ENCODE assay signal across 8 mouse cellular contexts in the genomic region with DNA sequence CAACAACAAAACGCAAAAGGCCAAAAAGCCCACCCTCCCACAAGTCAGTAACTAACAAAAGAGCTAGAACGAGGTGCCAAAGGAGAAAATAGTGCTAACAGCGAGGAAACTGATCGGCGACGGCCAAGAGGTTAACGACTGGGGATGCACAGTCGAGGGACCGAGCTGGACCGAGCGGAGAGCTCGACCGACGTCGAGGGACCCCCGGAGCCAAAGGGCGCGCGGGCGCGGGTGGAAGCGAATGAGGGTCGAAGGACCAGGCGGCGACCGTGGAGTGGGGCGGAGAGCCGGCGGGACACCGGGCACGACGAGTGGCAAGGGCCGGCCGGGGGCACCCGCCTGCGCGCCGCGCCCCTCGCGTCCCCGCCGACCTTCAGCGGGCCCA. TPM values are rescaled to one million over a fixed set of nuclear protein-coding genes. Genes with fewer than 3 reads are reported as not detected.
DNase-seq lines count a peak whose midpoint lies in the region; ATAC-seq and TF ChIP-seq lines count a peak whose summit lies in the region.

No protein-coding gene starts in this region.

- H3K9me3 ChIP-seq in heart, embryonic 13.5 days: no peaks in the 10 kb centered on the region
- no peaks in the 10 kb centered on the region for H3K9me3 ChIP-seq in forebrain, embryonic 14.5 days (replicated peaks; ENCODE audit: control insufficient read depth, low read length)
- H3K9me3 ChIP-seq in liver, embryonic 14.5 days (ENCODE audit: control insufficient read depth, low read length): no peaks in the 10 kb centered on the region

- DNase-seq in heart, adult 18-20 months: no peak
- DNase-seq in ES-CJ7 (ENCODE audit: low read depth, low spot score): peak; percentile 23
- DNase-seq in forebrain, embryonic 14.5 days (ENCODE audit: low spot score): peak; percentile 28
- DNase-seq in liver, embryonic 14.5 days (ENCODE audit: low read depth in 3 of 3, low spot score in 3 of 3): no peak
- peak; percentile 26 for DNase-seq in thymus, postnatal 14 days
- no peak for DNase-seq in ovary, postnatal 14 days (ENCODE audit: low spot score)

- peaks cover 30% of the 10 kb centered on the region for H3K4me1 ChIP-seq in heart, embryonic 13.5 days
- H3K4me1 ChIP-seq in forebrain, embryonic 14.5 days (ENCODE audit: control insufficient read depth, insufficient read depth, low read length): no peaks in the 10 kb centered on the region
- H3K4me1 ChIP-seq in liver, embryonic 14.5 days (replicated peaks; ENCODE audit: control insufficient read depth in 2 of 2, insufficient read depth in 2 of 2, low read length in 1 of 2): no peaks in the 10 kb centered on the region

- H3K27ac ChIP-seq in heart, embryonic 13.5 days (replicated peaks): peak overlapping the region; percentile 85
- H3K27ac ChIP-seq in forebrain, embryonic 14.5 days (ENCODE audit: low read depth, low read length): peak overlapping the region; percentile 72
- H3K27ac ChIP-seq in liver, embryonic 14.5 days: no peak overlapping the region

- H3K36me3 ChIP-seq in heart, embryonic 13.5 days: no peaks in the 10 kb centered on the region
- H3K36me3 ChIP-seq in forebrain, embryonic 14.5 days (ENCODE audit: control insufficient read depth, insufficient read depth, low read length): no peaks in the 10 kb centered on the region
- H3K36me3 ChIP-seq in liver, embryonic 14.5 days (replicated peaks; ENCODE audit: control insufficient read depth, insufficient read depth, low read depth): no peaks in the 10 kb centered on the region

- TF ChIP-seq EP300 in liver, embryonic 14.5 days (IDR thresholded peaks at IDR 0.05; ENCODE audit: low read depth): no peak

- under 1% methylated on average over 40 of the region's 44 CpGs for WGBS in heart, embryonic 13.5 days
- WGBS in forebrain, embryonic 14.5 days: 0% methylated on average over 30 of the region's 44 CpGs
- 1% methylated on average over 40 of the region's 44 CpGs for WGBS in liver, embryonic 14.5 days (ENCODE audit: insufficient replicate concordance)

- H3K9ac ChIP-seq in heart, embryonic 13.5 days: peak overlapping the region; percentile 96
- peak overlapping the region; percentile 93 for H3K9ac ChIP-seq in forebrain, embryonic 14.5 days (ENCODE audit: low read length)
- peak overlapping the region; percentile 41 for H3K9ac ChIP-seq in liver, embryonic 14.5 days (replicated peaks)

- peak; percentile 29; the same call in 1 of the 2 replicates for ATAC-seq in heart, embryonic 13.5 days (ENCODE audit: extremely low read depth, insufficient number of reproducible peaks, low FRiP score, low TSS enrichment)
- no peak for ATAC-seq in forebrain, embryonic 14.5 days
- ATAC-seq in liver, embryonic 14.5 days (ENCODE audit: insufficient read depth): peak; percentile 19; the same call in 1 of the 2 replicates
- no peak for ATAC-seq in frontal cortex, adult (ENCODE audit: low TSS enrichment)

- H3K4me2 ChIP-seq in heart, embryonic 13.5 days: peak overlapping the region; percentile 76
- H3K4me2 ChIP-seq in forebrain, embryonic 14.5 days (ENCODE audit: low read length): peak overlapping the region; percentile 66
- peak overlapping the region; percentile 62 for H3K4me2 ChIP-seq in liver, embryonic 14.5 days (ENCODE audit: low read depth)

- peak overlapping the region; percentile 88 for H3K4me3 ChIP-seq in heart, embryonic 13.5 days
- H3K4me3 ChIP-seq in forebrain, embryonic 14.5 days (ENCODE audit: low read depth, low read length): peak overlapping the region; percentile 89
- peak overlapping the region; percentile 53 to 60 for H3K4me3 ChIP-seq in liver, embryonic 14.5 days (ENCODE audit: insufficient read depth in 1 of 2, low read depth in 2 of 2, low read length in 2 of 2)

- no peak for TF ChIP-seq CTCF in liver, embryonic 14.5 days (IDR thresholded peaks at IDR 0.05; ENCODE audit: low read depth)

- no peaks in the 10 kb centered on the region for H3K27me3 ChIP-seq in heart, embryonic 13.5 days (replicated peaks)
- no peaks in the 10 kb centered on the region for H3K27me3 ChIP-seq in forebrain, embryonic 14.5 days (replicated peaks; ENCODE audit: control insufficient read depth, insufficient read depth, low read length)
- peaks cover 22% of the 10 kb centered on the region for H3K27me3 ChIP-seq in liver, embryonic 14.5 days (ENCODE audit: control insufficient read depth, insufficient read depth, low read length)

RNA-seq across cellular contexts. Expression of a gene that starts 0.6 kb away (rescaled TPM):
- 22.0 and 24.2 TPM in 2 replicates for polyA plus RNA-seq in heart, embryonic 13.5 days (2015; fragmentation: Nextera tagmentation; extraction: Ambion mirVana)
- total RNA-seq in heart, adult 18-20 months (2021): 10 to 100 TPM; 19.0 to 19.9 TPM
- 28.6 and 30.5 TPM in 2 replicates for polyA plus RNA-seq in forebrain, embryonic 14.5 days (2014; fragmentation: Nextera tagmentation; extraction: Ambion mirVana)
- 4.6 and 5.1 TPM in 2 replicates for polyA plus RNA-seq in liver, embryonic 14.5 days (2012; rRNA removed)
- 3.0 and 3.3 TPM in 2 replicates for polyA plus RNA-seq in liver, embryonic 14.5 days (2014; fragmentation: Nextera tagmentation; extraction: Ambion mirVana)

Comparison
In these comparisons a context has a peak if more than half of its experiments do, and no peak if none do; other contexts are left out.
1. ATAC-seq: peak in heart, embryonic 13.5 days (single experiment) and liver, embryonic 14.5 days (single experiment); none in forebrain, embryonic 14.5 days (single experiment) and frontal cortex, adult (single experiment).
2. H3K9ac ChIP-seq: peak in every context shown above with its lines; median percentile 96 in heart, embryonic 13.5 days; 93 in forebrain, embryonic 14.5 days; 41 in liver, embryonic 14.5 days.
3. DNase-seq: peak in ES-CJ7 (single experiment), forebrain, embryonic 14.5 days (single experiment) and thymus, postnatal 14 days (single experiment); none in heart, adult 18-20 months (0 of 2), liver, embryonic 14.5 days (0 of 3) and ovary, postnatal 14 days (single experiment).
4. Peak in every context shown above with its lines, with median percentiles within 50 percentile points of each other: H3K4me2 ChIP-seq and H3K4me3 ChIP-seq.